Mouse (Mus musculus) megakaryocyte, embryonic 14.5 days (primary cell): ENCODE results near the gene Ubl3.

Experiments used
- FLI1 ChIP-seq: IDR thresholded peaks from 2 replicates; pipeline ENCODE4 v1.6.1; 2012; ENCODE audit warnings: low read length, inconsistent platforms, mixed read lengths
- GATA1 ChIP-seq: IDR thresholded peaks from 3 replicates; pipeline ENCODE4 v1.6.1; 2012; ENCODE audit warnings: mixed read lengths, low read length, inconsistent platforms, borderline replicate concordance

- TF ChIP-seq GATA1 = no peak
- TF ChIP-seq FLI1 = no peak
Measured at GRCm38 (mm10) chr5:148588987-148589386, 36.4 kb upstream of the Ubl3 start.
